Mouse (Mus musculus): ENCODE results near the gene 2410015M20Rik. TPM values are rescaled to one million over a fixed set of nuclear protein-coding genes. Genes with fewer than 3 reads are reported as not detected.

The 2410015M20Rik gene
- total RNA-seq, 2 experiments from 2014 or later: 123 to 148 TPM

DNA sequence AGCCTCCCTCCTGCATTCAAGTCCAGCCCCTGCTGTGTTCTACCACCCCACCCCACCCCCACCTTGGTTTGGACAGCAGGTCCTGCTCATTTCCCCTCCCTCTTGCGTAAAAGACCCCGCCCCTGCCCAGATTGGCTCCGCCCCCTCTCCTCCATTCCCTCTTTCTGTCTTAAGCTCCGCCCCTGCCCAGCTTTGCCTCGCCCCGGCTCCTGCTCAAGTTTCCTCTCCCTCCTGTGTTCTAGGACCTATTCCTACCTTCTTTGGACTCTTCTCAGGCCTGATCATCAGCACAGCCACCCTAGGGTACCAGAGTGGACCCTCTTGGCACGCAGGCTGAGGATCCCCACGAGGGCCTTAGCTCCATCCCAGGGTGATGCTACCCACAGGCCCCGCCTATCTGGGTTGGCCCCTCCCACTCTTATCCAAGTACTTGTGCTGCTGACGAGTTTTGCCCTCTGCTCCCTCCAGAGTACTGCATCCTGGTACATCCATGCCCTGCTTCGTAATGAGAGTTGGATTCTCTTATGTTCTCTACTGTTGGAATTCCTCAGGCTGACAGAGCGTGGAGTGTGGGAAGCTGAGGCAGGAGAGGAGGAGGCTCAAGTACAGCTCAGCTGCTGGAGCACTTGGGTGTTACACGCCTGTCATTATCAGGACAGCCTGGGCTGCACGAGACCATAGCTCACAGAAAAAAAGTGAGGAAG lies 2.4 kb upstream of the 2410015M20Rik start:
- DNase-seq (ENCODE audit: extremely low spot score in 1 of 2, low spot score in 2 of 2): no peak
- H3K4me3 ChIP-seq: no peak overlapping the region
- intact Hi-C loops (cut with DNase I): loop anchor here (2.0 to 5.0 kb wide), 2 partner anchors 57 to 150 kb away; partner anchors contain the start of gene Dus3l
- no peak overlapping the region for H3K27ac ChIP-seq
- no peak for TF ChIP-seq CTCF (IDR thresholded peaks at IDR 0.05)

DNA sequence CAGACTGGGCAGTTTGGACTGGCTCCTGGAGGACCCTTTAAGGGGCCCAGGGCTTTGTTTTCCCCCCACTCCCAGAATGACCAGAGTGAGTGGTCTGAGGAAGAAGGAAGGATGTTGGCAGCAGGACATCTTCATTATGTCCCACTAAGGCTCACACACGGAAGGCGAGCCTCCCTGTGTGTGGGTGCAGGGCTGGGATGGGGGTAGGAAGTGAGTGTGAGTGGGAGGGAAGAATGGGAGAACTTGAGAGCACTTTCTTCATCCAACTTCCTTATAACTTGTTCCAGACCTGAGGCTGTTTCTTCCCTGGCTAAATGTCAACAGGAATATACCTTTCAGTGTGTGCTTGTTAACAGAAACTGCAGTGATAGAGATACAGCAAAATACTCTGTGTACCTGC lies 1.8 kb upstream of the 2410015M20Rik start:
- H3K27ac ChIP-seq: no peak overlapping the region
- H3K4me3 ChIP-seq: no peak overlapping the region
- no peak for DNase-seq (ENCODE audit: extremely low spot score in 1 of 2, low spot score in 2 of 2)
- intact Hi-C loops (cut with DNase I): loop anchor here (5.0 kb wide), 1 partner anchor 151 kb away; the partner anchor contains the start of gene Dus3l
- no peak for TF ChIP-seq CTCF (IDR thresholded peaks at IDR 0.05)

DNA sequence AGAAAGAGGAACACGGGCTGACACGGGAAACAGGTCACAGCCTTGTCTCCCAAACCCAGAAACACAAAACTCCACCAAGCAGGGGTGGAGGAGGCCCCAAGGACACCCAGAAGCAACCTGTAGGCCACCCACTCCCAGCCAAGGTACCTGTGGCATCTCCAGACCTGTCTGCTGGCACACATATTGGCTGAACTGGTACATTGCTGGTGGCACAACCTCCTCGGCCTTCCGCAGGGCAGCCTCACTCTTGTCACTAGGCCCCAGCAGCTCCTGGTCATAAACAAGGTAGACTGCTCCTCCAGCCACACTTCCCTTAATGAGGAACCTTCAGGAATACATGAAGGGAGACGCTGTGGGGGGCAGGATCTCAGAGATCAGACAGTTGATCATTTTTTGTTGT lies 872 bp downstream of the 2410015M20Rik start:
- H3K4me3 ChIP-seq: peak overlapping the region; percentile 93
- H3K27ac ChIP-seq: peak overlapping the region; percentile 96
- intact Hi-C loops (cut with DNase I): loop anchor here (2.0 kb wide), 1 partner anchor 24 kb away; the partner anchor contains the start of genes Safb and Safb2
- no peak for TF ChIP-seq CTCF (IDR thresholded peaks at IDR 0.05)
- DNase-seq (ENCODE audit: extremely low spot score in 1 of 2, low spot score in 2 of 2): no peak

DNA sequence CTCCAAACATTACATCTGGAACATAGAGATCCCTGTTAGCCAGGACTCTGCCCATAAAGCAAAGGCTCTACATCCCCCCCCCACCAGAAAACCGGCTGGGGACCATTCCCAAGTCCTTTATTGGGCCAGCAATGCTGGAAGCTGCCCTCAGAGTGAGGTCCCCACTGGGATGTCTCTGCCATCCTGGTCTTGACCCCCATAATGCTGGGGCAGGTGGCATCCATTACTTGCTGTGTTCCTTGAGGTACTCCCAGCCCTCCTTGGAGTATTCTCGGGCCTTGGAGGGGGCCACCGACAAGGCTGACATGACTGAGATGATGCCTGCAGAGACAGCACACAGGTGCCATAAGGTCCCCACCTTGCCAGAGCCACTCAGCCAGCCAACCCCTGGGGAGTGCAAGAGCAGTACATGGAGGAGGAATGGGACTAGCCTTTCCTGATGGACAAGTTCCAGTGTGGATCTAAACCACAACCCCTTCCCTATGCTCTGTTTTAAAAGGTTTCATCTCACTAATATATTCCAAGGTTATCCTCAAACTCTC lies 2.0 kb downstream of the 2410015M20Rik start:
- Histone ChIP-seq H3K27ac (no peak overlapping the region), H3K4me3 (no peak overlapping the region)
- intact Hi-C loops (cut with DNase I): loop anchor here (2.0 kb wide), 1 partner anchor 23 kb away; the partner anchor contains the start of genes Safb and Safb2
- TF ChIP-seq CTCF (IDR thresholded peaks at IDR 0.05): no peak
- no peak for DNase-seq (ENCODE audit: extremely low spot score in 1 of 2, low spot score in 2 of 2)

DNA sequence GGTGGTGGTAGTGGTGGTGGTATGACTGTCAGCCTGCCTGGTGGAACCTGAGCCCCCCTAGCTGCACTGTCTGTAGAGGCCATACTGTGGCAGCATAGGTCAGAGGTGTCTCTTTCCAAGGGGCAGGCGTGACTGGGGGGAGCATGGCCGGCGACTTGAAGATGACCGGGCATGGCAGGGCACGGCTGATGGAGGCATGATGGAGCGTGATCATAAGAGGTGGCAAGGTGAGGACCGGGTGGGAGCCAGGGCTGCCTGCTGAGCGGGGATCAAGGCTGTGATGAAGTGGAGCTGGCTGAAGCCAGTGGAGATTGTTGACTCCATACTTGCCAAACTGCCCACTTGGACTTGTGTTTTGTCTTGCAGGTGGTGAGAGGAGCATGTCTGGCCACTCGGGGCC lies 4.1 kb downstream of the 2410015M20Rik start:
- Histone ChIP-seq H3K4me3 (no peak overlapping the region), H3K27ac (no peak overlapping the region)
- no peak for DNase-seq (ENCODE audit: extremely low spot score in 1 of 2, low spot score in 2 of 2)
- no peak for TF ChIP-seq CTCF (IDR thresholded peaks at IDR 0.05)
- intact Hi-C loops (cut with DNase I): no loop called here

DNA sequence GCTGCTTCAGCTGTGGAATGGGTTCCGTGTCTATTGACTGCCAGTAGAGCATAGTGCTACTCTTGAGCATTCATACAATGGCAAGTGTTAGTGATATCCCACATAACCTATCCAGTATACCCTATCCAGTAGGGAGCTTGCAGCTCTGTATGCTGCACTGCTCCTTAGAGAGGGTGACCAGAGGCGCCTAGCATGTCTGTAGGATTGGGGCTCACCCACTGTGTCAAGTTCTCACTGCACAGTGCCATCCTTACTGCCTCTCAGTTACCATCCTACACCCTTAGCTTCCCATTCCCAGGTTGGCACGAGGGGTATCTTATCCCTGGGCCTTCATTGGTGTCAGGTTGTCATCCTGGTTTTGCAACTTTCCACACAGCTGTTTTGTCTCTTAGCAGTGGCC lies 5.1 kb downstream of the 2410015M20Rik start:
- Histone ChIP-seq H3K27ac (no peak overlapping the region), H3K4me3 (no peak overlapping the region)
- intact Hi-C loops (cut with DNase I): no loop called here
- DNase-seq (ENCODE audit: extremely low spot score in 1 of 2, low spot score in 2 of 2): no peak
- no peak for TF ChIP-seq CTCF (IDR thresholded peaks at IDR 0.05)

DNA sequence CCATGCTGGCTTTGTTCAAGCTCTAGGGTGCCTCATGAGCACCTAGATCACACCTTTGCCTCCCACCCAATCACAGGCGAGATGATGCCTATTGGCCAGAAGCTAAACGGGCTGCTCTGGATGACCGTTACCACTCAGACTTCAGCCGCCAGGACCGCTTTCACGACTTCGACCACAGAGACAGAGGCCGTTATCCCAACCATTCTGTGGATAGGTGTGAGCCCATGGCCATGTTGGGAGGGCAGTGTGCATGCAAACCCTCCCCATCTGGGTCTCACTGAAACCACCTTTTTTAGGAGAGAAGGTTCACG lies 5.5 kb downstream of the 2410015M20Rik start:
- no peak for DNase-seq (ENCODE audit: extremely low spot score in 1 of 2, low spot score in 2 of 2)
- Histone ChIP-seq H3K27ac (no peak overlapping the region), H3K4me3 (no peak overlapping the region)
- TF ChIP-seq CTCF (IDR thresholded peaks at IDR 0.05): no peak
- intact Hi-C loops (cut with DNase I): no loop called here

DNA sequence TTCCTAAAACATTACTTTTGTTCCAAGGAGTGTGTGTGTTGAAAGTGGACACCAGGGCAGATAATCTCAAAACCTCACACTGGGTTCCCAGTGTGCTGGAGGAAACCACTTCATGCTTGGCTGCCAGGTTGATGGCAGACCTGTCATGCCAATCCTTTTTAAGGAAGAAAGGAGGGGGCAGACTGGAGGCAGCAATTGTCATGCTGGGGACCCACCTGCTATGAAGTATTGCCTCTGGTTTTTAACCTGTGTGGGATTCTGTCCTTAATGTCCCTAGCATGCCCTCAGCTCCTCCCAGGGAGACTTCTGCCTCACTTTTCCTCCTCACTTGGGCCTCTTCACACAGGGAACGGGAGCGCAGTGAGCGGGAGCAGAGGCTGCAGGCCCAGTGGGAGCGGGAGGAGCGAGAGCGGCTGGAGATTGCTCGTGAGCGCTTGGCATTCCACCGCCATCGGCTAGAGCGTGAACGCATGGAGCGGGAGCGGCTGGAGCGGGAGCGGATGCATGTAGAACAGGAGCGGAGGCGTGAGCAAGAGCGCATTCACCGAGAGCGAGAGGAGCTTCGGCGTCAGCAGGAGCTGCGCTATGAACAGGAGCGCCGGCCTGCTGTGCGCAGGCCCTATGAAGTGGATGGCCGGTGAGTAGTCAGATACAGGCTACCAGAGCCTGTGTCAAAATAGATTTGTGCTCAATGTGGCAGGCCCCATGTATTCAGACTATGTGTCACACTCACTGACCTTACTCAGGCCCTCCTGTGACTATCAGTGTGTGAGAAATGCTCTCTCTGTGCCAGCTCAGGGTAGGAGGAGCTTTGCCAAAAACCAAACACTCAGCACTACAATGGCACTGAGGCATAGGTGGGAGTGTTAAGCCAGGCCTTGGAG lies 6.1 kb downstream of the 2410015M20Rik start:
- no peak overlapping the region for H3K4me3 ChIP-seq
- H3K27ac ChIP-seq: no peak overlapping the region
- no peak for DNase-seq (ENCODE audit: extremely low spot score in 1 of 2, low spot score in 2 of 2)
- TF ChIP-seq CTCF (IDR thresholded peaks at IDR 0.05): no peak
- intact Hi-C loops (cut with DNase I): no loop called here

DNA sequence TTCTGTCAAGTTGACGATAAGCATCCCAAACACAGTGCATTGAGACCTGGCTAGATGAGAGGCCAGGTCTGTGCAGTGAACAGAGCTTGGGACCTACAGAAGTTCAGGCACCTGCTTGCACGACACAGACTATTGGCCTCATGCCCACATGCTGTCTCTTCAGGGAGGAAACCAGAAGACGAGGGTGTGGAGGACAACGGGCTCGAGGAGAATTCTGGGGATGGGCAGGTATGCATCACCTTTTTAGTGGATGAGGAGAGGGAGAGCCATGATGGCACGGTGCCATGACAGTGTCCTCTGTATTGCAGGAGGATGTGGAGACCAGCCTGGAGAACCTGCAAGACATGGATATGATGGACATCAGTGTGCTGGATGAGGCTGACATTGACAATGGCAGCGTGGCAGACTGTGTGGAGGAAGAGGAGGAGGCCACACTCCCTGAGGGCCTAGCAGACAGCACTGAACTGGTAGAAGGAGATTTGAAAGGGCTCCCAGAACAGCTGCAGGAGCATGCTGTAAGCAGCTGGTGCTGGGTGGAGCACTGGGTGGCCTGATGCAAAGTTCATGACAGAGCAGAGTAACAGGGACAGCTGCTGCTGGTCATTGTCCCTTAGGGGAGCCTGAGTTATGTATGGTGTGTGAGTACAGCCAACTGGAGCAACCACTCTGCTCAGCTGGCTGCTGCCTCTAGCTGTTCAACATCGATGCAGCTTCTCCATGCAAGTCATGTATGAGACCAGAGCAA lies 15.9 kb downstream of the 2410015M20Rik start:
- H3K4me3 ChIP-seq: no peak overlapping the region
- no peak for TF ChIP-seq CTCF (IDR thresholded peaks at IDR 0.05)
- DNase-seq (ENCODE audit: extremely low spot score in 1 of 2, low spot score in 2 of 2): no peak
- no peak overlapping the region for H3K27ac ChIP-seq
- intact Hi-C loops (cut with DNase I): no loop called here

DNA sequence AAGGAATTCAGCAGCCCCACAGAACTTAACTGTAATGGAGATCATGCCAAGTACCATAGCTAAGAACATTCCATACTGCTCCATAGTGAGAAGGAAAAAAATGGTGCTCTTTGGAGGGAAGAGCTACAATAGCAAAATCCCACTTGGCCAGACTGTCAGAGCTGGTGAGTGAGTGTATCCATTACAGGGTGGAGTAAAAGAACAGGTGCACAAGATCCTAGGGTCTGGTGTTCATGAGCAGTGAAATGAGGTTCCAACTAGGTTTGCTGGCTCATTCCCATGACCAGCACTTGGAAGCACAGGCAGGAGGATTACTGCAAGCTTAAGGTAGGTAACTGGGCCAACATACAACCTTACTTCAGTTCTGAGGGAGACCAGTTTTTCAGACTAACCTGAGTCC lies 17.0 kb downstream of the 2410015M20Rik start:
- no peak for TF ChIP-seq CTCF (IDR thresholded peaks at IDR 0.05)
- H3K4me3 ChIP-seq: no peak overlapping the region
- intact Hi-C loops (cut with DNase I): no loop called here
- H3K27ac ChIP-seq: no peak overlapping the region
- no peak for DNase-seq (ENCODE audit: extremely low spot score in 1 of 2, low spot score in 2 of 2)

DNA sequence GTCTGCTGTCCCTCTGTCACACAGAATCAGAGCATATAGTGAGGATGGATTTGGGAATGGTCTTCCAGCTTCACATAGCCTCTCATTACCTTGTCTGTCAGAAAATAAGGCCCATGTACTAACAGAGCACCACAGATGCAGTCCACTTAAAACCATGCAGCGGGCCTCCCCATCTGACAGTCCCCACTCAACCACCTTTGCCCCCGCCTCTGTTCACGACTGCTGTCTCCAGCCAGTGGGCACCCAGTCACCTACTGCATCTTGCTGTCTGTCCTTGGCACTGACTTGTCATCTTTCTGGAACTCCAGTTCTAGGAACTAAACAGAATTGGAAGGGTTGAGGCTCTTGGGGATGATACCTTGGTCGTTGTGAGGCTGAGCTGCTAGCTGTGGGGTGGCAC lies 20.6 kb downstream of the 2410015M20Rik start:
- Histone ChIP-seq H3K4me3 (no peak overlapping the region), H3K27ac (no peak overlapping the region)
- DNase-seq (ENCODE audit: extremely low spot score in 1 of 2, low spot score in 2 of 2): no peak
- intact Hi-C loops (cut with DNase I): no loop called here
- no peak for TF ChIP-seq CTCF (IDR thresholded peaks at IDR 0.05)
